Mouse (Mus musculus) heart, postnatal 10 days (tissue): ENCODE results near the gene Lpcat3. TPM values are rescaled to one million over a fixed set of nuclear protein-coding genes. Genes with fewer than 3 reads are reported as not detected.
A peak's percentile ranks its signal among the peaks of the same experiment; 100 is the strongest.
"Not testable (repeated sequence)": the region's sequence is repeated elsewhere in the genome, so short reads cannot be mapped to it uniquely, and the experiment has no call there.

ENCODE experiments used
- DNase-seq, 2 experiments: peaks; one replicate each; pipeline ENCODE4 v3.0.0; 2021
- intact Hi-C: fragments of 180-260 bp; cut with DNase I; formaldehyde crosslinking; loops from one replicate; pipeline ENCODE4 v1.15.1; 2025
- total RNA-seq, 2 experiments: library from RNA; stranded (reverse); gene quantifications; 2 replicates each; pipeline ENCODE4 v1.2.3; 2021

Gene Lpcat3
- total RNA-seq, 2 experiments from 2014 or later, result 56.5 to 68.8 TPM

DNA sequence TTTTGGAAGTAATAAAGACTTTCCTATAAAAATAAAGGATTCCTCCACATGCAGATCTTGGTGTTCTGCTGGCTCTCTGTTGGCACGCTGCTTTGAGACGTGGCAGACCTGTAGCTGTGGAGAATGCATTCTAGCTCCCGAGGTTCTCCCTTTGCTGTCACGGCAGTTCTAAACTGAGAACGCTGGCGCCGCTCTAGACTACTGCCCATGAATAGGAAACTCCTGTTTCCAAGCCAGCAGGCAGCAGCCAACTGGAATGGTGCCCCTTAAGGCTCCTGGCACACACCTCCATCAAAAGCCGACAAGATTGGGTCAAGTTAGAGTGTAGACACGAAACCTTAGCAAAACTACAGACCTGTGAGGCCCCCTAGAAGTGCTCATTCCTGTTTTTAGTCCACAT, 10.8 kb downstream of the Lpcat3 start:
- intact Hi-C loops, result no loop called here
- peak; percentile 71 for DNase-seq

DNA sequence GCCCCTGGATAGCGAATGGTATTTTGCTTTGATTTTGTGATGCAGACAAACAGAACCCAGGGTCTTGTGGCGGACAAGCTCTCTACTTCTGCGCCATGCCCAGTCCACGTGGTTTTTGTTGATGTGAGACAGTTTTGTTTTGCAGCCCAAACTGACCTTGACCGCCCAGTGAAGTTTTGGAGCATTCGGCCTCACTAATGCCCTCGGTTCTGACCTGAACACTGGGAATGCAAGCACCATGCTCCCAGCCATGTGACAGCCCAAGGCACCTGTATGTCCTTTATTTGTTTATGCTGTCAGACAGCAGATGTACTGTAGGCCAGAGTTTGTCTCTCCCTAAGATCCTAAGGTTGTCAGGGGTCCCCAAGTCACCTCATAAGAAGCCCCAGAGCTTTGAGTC, 11.8 kb downstream of the Lpcat3 start:
- intact Hi-C loops, result no loop called here
- no peak for DNase-seq

DNA sequence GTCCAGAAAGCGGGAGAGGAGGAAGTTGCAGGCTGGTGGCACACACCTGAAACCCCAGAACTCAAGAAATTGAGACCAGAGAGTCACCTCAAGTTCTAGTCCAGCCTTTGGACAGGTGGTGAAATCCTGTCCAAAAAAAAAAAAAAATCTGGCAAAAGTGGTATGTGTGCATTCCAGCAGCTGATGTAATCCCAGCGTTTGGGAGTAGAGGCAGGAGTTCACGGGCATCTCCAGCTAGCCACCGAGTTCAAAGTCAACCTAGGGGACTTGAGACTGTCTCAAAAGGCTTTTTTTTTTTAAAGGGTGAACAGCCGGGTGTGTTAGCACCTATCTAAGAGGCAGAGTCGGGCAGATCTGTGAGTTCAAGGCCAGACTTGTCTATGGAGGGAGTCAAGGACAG, 13.3 kb downstream of the Lpcat3 start:
- intact Hi-C loops, result no loop called here
- no peak for DNase-seq

DNA sequence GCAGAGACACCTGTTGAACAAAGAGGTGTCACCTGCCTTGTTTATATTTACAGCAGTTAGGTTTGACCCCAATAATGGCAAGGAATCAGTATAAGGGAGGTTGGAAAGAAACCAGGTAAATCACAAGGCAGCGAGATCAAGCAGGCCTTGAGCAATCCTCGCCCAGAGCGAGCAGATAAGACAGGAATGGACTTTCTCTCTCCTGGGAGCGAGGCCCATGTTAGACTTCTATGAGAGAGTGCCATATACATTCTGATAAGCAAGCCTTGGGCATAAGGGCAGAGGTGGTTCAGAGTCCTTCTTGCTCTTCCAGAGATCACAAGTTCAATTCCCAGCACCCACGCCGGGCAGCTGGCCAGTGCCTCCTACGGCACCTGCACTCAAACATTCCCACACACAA, 15.9 kb downstream of the Lpcat3 start:
- DNase-seq, result no peak
- intact Hi-C loops, result no loop called here

DNA sequence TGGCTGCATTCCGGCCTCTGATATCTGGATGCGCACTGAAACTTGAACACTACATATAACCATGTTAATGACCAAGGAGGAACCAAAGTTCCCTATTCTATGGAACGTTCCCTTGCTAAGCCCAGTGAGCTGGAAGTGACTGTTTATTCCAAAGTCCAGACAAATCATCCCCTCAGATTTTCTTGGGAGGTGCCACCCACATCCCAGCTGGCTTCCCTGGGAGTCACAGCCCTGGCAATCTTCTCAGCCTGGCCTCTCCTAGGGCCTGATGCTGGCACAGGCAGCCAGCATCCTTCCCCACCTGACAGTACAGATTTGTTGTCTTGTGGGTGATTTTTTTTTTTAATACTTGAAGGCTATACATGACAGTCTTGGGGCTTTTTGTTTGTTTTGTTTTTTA, 16.7 kb downstream of the Lpcat3 start:
- intact Hi-C loops, result no loop called here
- DNase-seq, result no peak

DNA sequence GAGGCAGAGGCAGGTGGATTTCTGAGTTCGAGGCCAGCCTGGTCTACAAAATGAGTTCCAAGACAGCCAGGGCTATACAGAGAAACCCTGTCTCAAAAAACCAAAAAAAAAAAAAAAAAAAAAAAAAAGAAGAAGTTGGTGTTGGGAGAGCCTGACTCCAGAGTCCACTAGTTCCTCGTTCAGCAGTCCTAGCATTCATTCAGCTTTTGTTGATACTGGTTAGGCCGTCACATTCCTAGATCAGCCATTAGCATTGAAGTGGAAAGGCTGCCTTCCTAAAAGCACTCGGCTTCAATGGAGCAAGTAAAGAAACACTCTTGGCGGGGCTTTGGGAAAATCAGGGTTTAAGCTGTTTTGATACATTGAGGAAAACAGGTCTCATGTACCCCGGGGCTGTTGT, 19.5 kb downstream of the Lpcat3 start:
- intact Hi-C loops, DNase-seq: not testable (repeated sequence)

DNA sequence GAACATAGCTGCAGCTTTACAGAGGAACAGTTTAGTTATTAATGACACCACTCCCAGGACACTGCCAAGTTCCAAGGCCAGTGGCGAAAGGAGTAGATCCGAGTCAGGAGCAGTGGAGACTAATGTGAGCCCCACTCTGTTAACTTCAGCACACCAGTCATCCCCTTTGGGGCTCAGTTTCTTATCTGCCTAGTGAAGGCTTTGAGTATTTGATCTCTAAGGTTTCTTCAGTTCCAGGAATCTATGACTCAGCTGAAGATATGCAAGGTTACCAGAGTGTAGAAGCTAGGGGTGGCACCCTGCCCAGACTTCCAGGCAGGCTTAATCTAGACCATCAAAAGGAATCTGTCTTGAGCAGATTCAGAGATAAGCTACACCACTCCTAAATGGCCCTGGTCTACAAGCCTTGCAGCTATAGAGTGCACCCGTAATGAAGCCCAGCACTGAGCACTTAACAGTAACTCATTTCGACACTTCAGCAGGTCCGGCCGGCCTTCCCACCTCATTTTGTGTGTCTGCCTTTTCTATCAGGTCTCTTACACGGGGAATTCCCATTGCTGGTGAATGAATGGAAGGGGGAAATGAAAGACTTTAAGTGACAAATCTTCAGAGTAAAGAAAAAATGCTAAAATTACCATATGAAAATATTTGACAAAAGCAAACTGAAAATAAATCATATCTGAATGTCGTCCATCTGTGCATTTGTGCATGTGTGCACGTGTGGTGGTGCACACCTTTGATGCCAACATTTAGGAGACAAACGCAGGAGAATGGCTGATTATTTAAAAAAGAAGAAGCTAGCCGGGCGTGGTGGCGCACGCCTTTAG, 21.0 kb downstream of the Lpcat3 start:
- DNase-seq, result no peak
- intact Hi-C loops, result no loop called here

DNA sequence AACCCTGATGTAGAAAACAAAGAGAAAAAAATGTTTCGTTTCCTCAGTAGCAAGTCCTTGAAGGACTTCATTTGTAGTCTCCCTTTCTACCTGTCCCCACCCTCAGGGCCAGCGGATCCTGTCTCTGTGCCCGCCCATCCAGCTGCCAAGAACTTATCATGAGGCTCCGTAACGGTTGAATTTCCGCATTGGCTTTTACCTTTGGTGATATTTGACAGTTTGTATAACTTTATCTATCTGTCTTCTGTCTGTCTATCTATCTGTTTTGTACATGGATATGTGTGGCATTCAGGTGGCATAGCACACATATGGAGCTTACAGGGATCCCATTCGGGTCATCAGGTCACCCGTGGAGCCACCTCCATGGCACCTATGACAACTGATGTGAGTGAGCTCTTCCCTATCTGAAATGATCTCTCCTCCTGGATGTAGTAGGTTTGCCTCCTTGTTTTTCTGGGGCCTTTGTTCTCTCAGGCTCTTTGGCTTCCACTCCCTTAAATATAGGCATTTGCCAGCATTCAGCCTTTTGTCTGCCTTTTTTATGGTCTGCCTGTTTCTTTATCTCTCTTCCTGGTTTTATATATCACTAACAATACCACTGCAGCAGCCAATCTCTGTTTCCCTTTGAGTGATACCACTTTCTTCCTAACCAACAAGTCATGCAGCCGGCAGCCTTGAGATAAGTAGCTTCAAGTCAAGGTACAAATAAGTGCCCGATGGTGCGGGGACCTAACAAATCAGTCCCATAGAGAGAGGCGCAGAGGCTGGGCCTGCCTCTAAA, 23.0 kb downstream of the Lpcat3 start:
- DNase-seq, result no peak
- intact Hi-C loops, result no loop called here

DNA sequence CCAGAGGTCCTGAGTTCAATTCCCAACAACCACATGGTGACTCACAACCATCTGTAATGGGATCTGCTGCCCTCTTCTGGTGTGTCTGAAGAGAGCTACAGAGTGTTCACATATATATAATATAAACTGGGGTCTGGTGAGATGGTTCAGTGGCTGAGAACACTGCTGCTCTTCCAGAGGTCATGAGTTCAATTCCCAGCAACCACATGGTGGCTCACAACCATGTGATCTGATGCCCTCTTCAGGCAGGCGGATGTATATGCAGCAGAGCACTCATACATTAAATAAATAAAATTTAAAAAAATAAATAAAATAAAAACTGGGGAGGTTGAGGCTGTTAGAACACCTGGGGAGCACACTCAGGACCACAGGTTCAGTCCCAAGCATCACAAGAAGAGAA, 23.8 kb downstream of the Lpcat3 start:
- intact Hi-C loops, DNase-seq: not testable (repeated sequence)

DNA sequence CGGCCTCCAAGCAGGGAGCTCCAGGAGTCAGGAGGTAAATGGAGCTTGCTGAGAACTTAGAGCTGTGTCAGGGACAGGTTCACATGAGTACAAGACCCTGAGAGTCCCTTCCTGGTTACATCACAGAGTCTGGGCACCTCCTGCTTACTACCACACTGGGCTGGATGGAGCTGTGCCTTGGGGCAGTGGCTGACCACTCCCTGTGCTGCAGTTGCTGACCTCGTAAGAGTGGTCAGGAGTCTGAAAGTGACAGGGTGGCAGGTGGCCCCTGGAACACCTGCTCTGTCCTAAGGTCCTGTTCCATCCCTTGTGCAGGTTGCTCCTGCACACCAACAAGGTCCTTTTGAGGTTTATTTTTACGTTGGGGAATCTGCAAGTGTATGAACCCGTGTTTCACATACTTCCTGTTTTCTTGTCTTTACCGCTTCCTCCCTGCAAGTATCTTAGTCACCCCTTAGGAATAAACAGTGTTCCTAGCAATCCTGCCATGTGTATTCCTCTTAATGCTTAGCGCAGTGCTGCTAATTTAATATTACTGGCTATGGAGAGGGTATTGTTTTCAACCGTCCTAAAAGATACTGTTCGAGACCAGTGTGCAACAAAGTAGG, 25.4 kb downstream of the Lpcat3 start:
- intact Hi-C loops, result no loop called here
- no peak for DNase-seq

DNA sequence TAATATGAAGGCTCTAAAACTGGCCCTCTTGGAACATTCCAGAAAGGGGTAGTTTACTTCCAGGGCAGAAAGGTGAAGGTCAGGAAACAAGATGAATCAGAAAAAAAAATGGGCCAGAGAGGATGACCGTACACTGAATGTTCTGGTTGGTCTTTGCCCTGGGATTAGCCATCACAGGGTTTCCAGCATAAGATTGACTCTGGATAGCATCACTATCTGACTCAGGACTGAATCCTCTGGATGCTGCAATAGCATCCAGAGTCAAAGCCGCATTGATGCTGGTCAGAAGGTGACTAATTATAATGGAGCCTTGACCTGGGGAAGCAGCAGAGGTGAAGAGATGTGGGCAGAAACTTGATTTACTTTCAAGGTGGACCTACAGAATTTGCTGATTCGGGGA, 26.2 kb downstream of the Lpcat3 start:
- no peak for DNase-seq
- intact Hi-C loops, result no loop called here

DNA sequence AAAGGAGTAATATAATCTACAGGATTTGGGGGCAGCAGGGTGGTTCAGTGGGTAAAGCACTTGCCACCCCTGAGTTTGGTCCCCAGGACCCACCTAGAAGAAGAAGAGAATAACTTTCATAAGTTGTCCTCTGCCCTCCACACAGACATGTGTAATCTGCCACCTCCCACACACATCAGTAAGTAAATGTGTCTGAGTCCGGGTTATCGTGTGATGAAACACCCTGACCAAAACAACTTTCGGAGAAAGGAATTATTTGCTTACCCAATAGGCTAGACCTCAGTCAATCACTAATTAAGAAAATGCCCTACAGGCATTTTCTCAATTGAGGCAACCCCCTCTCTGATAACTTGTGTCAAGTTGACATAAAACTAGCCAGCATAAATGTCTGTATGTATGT, 27.7 kb downstream of the Lpcat3 start:
- no peak for DNase-seq
- intact Hi-C loops, result no loop called here

DNA sequence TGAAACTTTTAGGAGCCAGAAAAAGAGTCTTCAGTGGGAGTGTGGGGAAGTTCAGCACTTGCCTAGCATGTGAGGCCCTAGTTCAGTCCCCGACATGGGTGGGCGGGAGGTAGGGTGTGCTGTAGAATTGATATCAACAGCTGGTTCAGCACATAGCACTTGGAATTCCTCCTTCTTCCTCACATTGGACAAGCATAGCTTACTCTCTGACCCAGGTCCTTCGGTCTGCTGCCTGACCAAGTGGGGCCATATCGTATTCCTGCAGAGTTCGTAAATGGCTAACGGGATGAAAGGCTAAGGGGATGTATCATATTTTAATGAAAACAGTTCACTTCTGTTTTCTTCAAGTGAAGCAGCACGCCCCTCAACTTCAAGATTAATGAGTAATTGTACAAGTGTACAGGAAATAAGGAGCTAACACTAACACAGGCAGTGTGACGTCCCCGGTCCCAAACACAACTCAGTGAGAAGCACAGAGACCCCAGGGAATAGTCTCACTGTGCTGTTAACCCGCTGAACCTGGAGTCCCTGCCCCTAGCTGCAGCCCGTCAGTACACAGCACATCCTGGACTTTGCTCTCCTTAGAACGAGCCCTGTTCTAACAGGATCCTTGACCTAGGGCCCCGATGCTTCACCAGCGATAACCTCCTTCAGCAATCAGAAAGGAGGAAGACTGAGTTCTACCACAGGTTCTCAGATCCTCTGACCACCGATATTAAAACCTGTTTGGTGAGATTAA, 30.6 kb downstream of the Lpcat3 start:
- intact Hi-C loops, result loop anchor here (2.0 kb wide), 1 partner anchor 31 kb away; the partner anchor contains the start of gene Lpcat3

DNA sequence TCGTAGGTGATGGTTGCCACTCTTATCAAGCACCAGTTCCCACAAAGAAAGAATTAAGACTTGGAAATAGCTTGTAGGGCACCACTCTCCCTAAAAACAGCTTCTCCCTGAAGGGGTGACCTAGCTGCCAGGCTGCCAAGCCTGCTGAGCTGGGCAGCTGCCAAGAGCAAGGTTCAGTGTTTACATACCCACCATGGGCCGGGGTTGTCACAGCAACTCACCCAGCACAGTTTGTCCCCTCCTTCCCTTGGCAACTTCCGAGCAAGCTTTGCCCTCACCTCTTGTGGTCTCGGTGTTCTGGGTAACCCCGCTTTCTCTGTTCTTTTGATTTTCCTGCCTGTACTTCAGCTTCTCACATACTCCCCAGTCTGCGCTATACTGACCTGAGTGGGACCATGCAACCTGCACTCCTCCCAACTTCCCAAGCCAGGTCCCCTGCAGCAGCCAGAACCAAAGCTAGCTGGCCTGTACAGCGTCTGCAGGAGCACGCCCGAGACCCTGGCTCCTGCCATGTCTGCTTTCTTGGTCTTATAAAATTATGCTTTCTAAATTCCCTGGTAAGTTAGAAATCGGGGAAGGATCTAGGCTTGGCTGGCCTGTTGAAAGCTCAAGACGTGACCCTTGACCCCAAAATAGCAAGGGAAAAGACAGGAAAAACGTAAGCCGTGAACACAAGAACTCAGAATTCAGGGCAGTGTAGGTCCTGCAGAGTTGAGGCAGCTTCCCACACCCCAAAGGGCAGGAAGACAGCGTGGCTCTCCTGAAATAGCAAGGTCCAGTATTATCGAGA, 31.5 kb downstream of the Lpcat3 start:
- intact Hi-C loops, result no loop called here
- DNase-seq, result peak; percentile 87 to 89

More for the DNA sequence above, 30.6 kb downstream of the Lpcat3 start:
- DNase-seq, result no peak

DNA sequence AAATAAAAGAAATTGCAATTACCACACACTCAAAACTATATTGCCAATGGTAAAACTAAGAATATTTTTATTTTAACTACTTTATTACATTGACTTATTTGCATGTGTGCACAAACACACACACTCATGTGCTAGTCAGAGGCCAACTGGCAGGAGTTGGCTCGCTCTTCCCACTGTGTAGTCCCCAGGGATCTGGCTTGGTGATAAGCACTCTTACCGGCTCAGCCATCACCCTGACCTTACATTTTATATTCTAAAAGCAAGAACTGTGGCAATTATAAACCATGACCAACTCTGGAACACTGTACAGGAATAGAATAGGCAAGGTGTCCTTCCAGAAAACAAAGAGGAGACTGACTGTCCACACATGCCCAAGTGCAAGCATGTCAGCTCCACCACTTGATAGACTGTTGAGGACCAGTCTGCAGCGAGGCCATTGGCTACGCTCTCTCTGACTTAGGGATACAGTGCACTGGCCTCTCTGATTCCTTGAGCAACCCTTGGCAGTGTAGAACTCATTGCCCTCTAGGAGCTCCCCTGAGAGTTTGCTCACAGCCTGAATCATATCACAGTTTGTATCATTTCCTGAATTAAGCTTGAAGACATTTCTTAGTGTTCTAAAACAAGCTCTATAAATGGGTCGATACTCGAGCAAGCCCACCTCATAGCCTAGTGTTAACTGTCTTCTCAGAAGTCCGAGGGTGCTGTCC, 33.8 kb downstream of the Lpcat3 start:
- DNase-seq, result no peak
- intact Hi-C loops, result no loop called here

DNA sequence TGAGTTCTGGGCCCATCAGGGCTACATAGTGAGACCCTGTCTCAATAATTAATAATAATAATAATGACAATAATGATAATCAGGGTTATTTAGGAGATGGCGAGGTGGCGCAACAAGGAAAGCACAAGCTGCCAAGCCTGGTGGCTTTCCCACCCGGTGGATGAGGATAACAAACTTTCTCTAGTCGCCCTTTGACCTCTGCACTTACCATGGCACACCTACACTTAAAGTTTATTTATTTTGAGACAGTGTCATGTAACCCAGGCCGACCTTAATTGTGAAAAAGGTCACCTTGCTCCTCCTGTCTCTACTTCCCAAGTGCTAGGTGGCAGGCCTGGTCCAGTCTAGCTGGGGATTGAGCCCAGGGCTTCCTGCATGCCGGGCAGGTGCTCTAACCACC, 35.9 kb downstream of the Lpcat3 start:
- intact Hi-C loops, result no loop called here
- no peak for DNase-seq

DNA sequence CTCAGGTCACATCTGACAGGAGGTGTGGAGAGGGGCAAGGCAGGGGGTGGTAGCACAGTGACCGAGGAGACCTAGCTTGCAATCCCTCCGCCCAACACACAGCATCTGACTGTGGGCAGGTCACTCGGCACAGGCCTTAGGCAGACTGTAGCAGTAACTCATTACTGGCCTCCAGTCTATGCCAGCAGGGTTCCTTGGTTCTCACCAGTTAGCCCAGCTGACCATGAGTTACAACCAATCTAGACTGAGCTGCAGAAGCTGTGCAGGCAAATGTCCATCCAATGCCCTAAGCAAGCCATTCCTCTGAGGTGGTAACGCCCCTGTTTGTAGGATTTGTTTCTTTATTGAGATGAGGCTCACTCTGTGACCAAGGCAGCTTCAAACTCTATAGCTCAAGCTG, 36.5 kb downstream of the Lpcat3 start:
- DNase-seq, result no peak
- intact Hi-C loops, result no loop called here

DNA sequence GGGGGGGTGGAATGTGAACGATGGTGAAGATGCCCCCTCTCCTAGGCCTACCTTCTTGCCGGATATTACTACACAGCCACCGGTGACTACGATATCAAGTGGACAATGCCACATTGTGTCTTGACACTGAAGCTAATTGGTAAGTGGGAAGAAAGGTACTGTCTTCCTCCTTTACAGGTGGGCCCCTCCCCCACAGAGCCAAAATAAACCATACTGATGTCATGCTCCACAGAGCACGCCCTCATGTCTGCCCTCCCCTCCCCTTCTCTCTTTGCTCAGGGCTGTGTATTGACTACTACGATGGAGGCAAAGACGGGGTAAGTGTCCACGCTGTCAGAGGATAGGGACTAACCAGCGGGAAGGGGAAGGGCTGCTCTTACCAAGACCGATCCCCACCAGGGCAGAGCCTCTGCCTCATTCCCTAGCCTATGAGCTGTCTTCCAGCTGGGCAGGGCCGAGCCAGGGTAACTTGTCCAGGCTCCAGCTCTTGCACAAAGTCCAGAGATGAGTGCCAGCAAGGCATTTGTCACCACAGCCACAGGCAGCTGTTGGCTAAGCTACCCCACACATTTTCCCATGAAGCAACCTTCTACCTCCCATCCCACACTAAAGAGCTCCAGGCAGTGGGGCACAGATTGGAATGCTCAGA, 37.3 kb downstream of the Lpcat3 start:
- peak; percentile 84 for DNase-seq
- intact Hi-C loops, result loop anchor here (5.0 kb wide), 1 partner anchor 37 kb away; the partner anchor contains the start of gene Ptpn6

DNA sequence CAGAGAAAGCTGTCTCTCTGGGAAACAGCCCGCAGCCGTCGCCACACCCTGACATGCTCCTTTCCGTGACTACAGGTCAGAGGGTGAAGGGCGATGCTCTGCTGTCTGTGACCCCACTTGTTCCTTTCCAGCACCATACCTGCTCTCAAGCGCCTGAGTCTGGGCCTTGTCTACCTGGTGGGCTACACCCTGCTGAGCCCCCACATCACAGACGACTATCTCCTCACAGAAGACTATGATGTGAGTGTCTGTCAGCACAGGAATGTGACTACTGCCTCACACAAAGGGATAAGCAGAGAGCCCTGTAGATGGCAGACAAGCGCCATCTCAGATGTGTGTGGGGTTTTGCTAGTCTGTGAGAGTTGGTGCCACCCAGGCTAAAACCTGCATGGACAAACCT, 38.5 kb downstream of the Lpcat3 start:
- intact Hi-C loops, result loop anchor here (5.0 kb wide), 1 partner anchor 36 kb away; the partner anchor contains the start of gene Ptpn6
- no peak for DNase-seq
